7 mouse cellular contexts compared by ENCODE assay signal in genomic region chr8:61223283-61223682, GRCm38 (mm10). TPM values are rescaled to one million over a fixed set of nuclear protein-coding genes. Genes with fewer than 3 reads are reported as not detected.
DNase-seq lines count a peak whose midpoint lies in the region; ATAC-seq lines count a peak whose summit lies in the region.

No protein-coding gene starts in this region.

- no peaks in the 10 kb centered on the region for H3K27me3 ChIP-seq in lung, embryonic 16.5 days (ENCODE audit: control insufficient read depth, insufficient read depth, low read depth, low read length)
- H3K27me3 ChIP-seq in forebrain, embryonic 11.5 days (ENCODE audit: control insufficient read depth, insufficient read depth, low read length) = no peaks in the 10 kb centered on the region
- no peaks in the 10 kb centered on the region for H3K27me3 ChIP-seq in limb, embryonic 12.5 days
- H3K27me3 ChIP-seq in stomach, embryonic 15.5 days (replicated peaks) = no peaks in the 10 kb centered on the region

- peak overlapping the region; percentile 69 for H3K4me2 ChIP-seq in lung, embryonic 16.5 days (ENCODE audit: low read depth, low read length)
- H3K4me2 ChIP-seq in forebrain, embryonic 11.5 days (ENCODE audit: low read depth, low read length, severe bottlenecking) = peak overlapping the region; percentile 69
- H3K4me2 ChIP-seq in limb, embryonic 12.5 days = peak overlapping the region; percentile 94
- H3K4me2 ChIP-seq in stomach, embryonic 15.5 days = peak overlapping the region; percentile 94

- H3K4me1 ChIP-seq in lung, embryonic 16.5 days (replicated peaks; ENCODE audit: control insufficient read depth, insufficient read depth, low read length) = peaks cover 23% of the 10 kb centered on the region
- H3K4me1 ChIP-seq in forebrain, embryonic 11.5 days (replicated peaks; ENCODE audit: control insufficient read depth, insufficient read depth, low read length) = peaks cover 9% of the 10 kb centered on the region
- peaks cover 15% of the 10 kb centered on the region for H3K4me1 ChIP-seq in limb, embryonic 12.5 days (replicated peaks)
- peaks cover 14% of the 10 kb centered on the region for H3K4me1 ChIP-seq in stomach, embryonic 15.5 days

- no peaks in the 10 kb centered on the region for H3K9me3 ChIP-seq in lung, embryonic 16.5 days (ENCODE audit: control insufficient read depth, low read length)
- no peaks in the 10 kb centered on the region; the same call in 1 of the 2 replicates for H3K9me3 ChIP-seq in forebrain, embryonic 11.5 days (ENCODE audit: control insufficient read depth, low read length)
- H3K9me3 ChIP-seq in limb, embryonic 12.5 days = no peaks in the 10 kb centered on the region
- H3K9me3 ChIP-seq in stomach, embryonic 15.5 days = no peaks in the 10 kb centered on the region

- no peak for DNase-seq in lung, adult 18-20 months
- peak; percentile 43 for DNase-seq in forebrain, embryonic 11.5 days (ENCODE audit: low spot score)
- DNase-seq in spleen, postnatal 4 days (ENCODE audit: low spot score in 2 of 2) = no peak
- no peak for DNase-seq in urinary bladder, adult 2 months (ENCODE audit: low spot score)

- WGBS in lung, embryonic 16.5 days = 16% methylated on average over 5 of the region's 5 CpGs
- 31% methylated on average over 5 of the region's 5 CpGs for WGBS in forebrain, embryonic 11.5 days
- WGBS in limb, embryonic 12.5 days = 16% methylated on average over 5 of the region's 5 CpGs
- 18% methylated on average over 5 of the region's 5 CpGs for WGBS in stomach, embryonic 15.5 days

- H3K27ac ChIP-seq in lung, embryonic 16.5 days (ENCODE audit: low read length) = peak overlapping the region; percentile 92
- peak overlapping the region; percentile 74; the same call in 1 of the 2 replicates for H3K27ac ChIP-seq in forebrain, embryonic 11.5 days (ENCODE audit: low read depth, low read length)
- H3K27ac ChIP-seq in limb, embryonic 12.5 days = peak overlapping the region; percentile 81
- peak overlapping the region; percentile 86 for H3K27ac ChIP-seq in stomach, embryonic 15.5 days

- no peak for ATAC-seq in lung, embryonic 16.5 days (ENCODE audit: low read depth)
- no peak for ATAC-seq in forebrain, embryonic 11.5 days (replicated peaks; ENCODE audit: low FRiP score)
- ATAC-seq in limb, embryonic 12.5 days (ENCODE audit: insufficient number of reproducible peaks, insufficient read depth, low FRiP score, low TSS enrichment, low read depth) = no peak
- ATAC-seq in stomach, embryonic 15.5 days (ENCODE audit: insufficient read depth, low FRiP score, low read depth) = no peak

- peak overlapping the region; percentile 87 for H3K9ac ChIP-seq in lung, embryonic 16.5 days (ENCODE audit: low read length)
- H3K9ac ChIP-seq in forebrain, embryonic 11.5 days (ENCODE audit: low read length) = peak overlapping the region; percentile 87
- peak overlapping the region; percentile 81 for H3K9ac ChIP-seq in limb, embryonic 12.5 days (replicated peaks)
- H3K9ac ChIP-seq in stomach, embryonic 15.5 days = peak overlapping the region; percentile 70

- H3K36me3 ChIP-seq in lung, embryonic 16.5 days (ENCODE audit: control insufficient read depth, insufficient read depth, low read length) = no peaks in the 10 kb centered on the region
- no peaks in the 10 kb centered on the region for H3K36me3 ChIP-seq in forebrain, embryonic 11.5 days (ENCODE audit: control insufficient read depth, insufficient read depth, low read length)
- peaks cover 3% of the 10 kb centered on the region; the same call in 1 of the 2 replicates for H3K36me3 ChIP-seq in limb, embryonic 12.5 days
- no peaks in the 10 kb centered on the region for H3K36me3 ChIP-seq in stomach, embryonic 15.5 days

- peak overlapping the region; percentile 77 for H3K4me3 ChIP-seq in lung, embryonic 16.5 days (ENCODE audit: low read length)
- H3K4me3 ChIP-seq in forebrain, embryonic 11.5 days (ENCODE audit: low read depth, low read length) = peak overlapping the region; percentile 75
- H3K4me3 ChIP-seq in limb, embryonic 12.5 days (replicated peaks) = peak overlapping the region; percentile 84
- peak overlapping the region; percentile 80 for H3K4me3 ChIP-seq in stomach, embryonic 15.5 days (replicated peaks)

RNA-seq across cellular contexts. Expression of gene Sh3rf1, which starts 0.4 kb away (rescaled TPM):
- 17.8 and 18.7 TPM in 2 replicates for polyA plus RNA-seq in lung, embryonic 16.5 days (2015; fragmentation: Nextera tagmentation; extraction: Ambion mirVana)
- polyA plus RNA-seq in forebrain, embryonic 11.5 days (2014; fragmentation: Nextera tagmentation; extraction: Ambion mirVana) = 28.1 and 28.8 TPM in 2 replicates
- 9.1 and 10.7 TPM in 2 replicates for polyA plus RNA-seq in limb, embryonic 12.5 days (2016; fragmentation: Nextera tagmentation; extraction: Ambion mirVana)
- 11.0 and 11.4 TPM in 2 replicates for polyA plus RNA-seq in stomach, embryonic 15.5 days (2015; fragmentation: Nextera tagmentation; extraction: Ambion mirVana)
- 12.7 and 15.0 TPM in 2 replicates for polyA plus RNA-seq in urinary bladder, adult 2 months (2012; rRNA removed)
